Mouse (Mus musculus): ENCODE results near the gene Pip5k1b. TPM values are rescaled to one million over a fixed set of nuclear protein-coding genes. Genes with fewer than 3 reads are reported as not detected.

Pip5k1b gene
- total RNA-seq, 2 experiments from 2014 or later: 0.23 to 0.53 TPM

DNA sequence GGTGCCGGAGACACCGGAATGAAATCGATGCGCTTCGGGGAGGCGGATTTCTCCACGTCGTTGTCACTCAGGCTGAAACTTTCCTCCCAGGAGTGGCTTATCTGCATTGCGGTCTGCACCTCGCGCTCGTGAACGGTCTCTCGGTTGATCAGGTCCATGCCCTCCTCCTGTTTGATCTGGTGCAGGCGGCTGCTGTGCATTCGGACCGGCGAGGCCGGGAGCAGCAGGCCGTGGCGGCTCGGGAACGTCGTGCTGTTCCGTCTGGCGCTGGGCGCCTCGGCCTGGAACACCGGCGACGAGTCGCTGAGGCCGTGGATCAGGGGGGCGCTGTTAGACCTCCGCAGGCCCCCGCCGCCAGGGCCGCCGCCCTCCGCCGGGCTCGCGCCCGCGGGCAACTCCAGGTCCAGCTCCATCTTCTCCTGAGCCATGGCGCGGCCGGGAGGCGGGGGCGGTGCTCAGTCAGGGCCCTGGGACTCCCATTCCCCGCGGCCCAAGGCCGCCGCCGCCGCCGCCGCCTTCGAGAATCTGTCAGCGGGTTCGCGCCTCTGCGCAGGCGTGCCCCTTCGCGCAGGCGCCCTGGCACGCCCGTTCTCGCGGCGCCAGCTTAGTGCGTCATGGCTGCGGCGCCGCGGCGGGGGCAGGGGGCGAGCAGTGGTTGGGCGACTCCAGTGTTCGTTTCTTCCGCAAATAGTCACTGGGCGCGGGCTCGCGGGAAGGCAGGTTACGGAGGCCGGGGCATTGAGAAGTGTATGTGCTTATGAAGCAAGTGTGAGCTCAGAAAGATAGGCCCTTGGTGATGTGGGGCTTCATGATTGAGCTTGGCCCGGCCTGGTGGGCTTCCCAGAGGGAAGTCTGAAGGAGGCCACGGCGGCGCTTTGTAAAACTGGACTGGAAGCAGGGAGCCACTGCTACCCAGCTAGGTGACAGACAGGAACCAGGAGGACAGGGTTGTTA, 78.5 kb downstream of the Pip5k1b start, which contains the start of gene Fam122a:
Gene Fam122a (minus strand): TSS at position 428 of the 954 bp plus-strand sequence.
- intact Hi-C loops (cut with DNase I): loop anchor here (5.0 to 10.0 kb wide), 2 partner anchors 175 to 488 kb away; partner anchors contain the start of gene Cbwd1
- TF ChIP-seq CTCF (IDR thresholded peaks at IDR 0.05): peak; percentile 46
- DNase-seq: peak; percentile 95
- H3K4me3 ChIP-seq: peak within 1 kb of the TSS; percentile 90
- peak within 1 kb of the TSS; percentile 96 for H3K27ac ChIP-seq

DNA sequence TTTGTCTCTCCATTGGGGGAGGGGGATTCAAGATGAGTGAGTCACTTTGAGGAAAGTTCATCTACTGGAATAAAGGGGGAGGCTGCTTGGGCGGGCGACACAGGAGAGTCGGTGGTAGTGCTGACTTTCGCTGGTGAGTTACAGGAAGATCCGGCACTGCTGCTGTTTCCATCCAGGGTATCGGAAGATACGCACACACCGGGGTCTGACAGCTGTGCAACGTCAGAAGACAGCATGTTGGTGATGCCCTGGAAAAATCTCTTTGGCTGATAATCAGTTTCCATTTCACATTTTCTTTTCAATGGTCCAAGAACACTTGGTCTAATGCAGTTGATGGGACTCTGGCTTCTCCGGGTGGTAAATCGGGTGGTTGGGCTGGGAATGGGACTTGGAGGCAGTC, 79.2 kb downstream of the Pip5k1b start:
- no peak for TF ChIP-seq CTCF (IDR thresholded peaks at IDR 0.05)
- H3K4me3 ChIP-seq: peak overlapping the region; percentile 90
- DNase-seq: peak; percentile 32
- intact Hi-C loops (cut with DNase I): loop anchor here (5.0 to 10.0 kb wide), 2 partner anchors 174 to 488 kb away; partner anchors contain the start of gene Cbwd1
- peak overlapping the region; percentile 96 for H3K27ac ChIP-seq

DNA sequence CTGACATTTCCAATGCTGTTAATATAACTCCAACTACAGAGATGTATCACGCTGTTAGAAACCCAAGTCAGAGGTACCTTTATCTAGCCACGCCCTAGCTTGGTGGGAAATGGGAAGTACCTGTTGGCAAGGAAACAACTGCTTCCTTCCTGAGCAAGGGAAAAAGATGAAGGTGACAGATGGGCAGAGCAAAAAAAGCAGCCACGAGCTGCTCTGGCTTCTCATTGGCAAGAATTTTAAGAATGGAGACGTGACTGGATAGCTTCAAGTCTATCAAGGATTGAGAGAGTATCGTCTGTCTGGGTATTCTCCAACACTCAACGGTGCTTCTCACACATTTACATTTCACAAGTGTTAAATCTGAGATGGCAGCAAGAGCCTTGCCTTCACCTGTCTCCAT, 80.4 kb downstream of the Pip5k1b start:
- no peak for TF ChIP-seq CTCF (IDR thresholded peaks at IDR 0.05)
- Histone ChIP-seq H3K4me3 (peak overlapping the region; percentile 90), H3K27ac (peak overlapping the region; percentile 35)
- intact Hi-C loops (cut with DNase I): loop anchor here (5.0 to 10.0 kb wide), 2 partner anchors 173 to 490 kb away; partner anchors contain the start of gene Cbwd1
- no peak for DNase-seq

DNA sequence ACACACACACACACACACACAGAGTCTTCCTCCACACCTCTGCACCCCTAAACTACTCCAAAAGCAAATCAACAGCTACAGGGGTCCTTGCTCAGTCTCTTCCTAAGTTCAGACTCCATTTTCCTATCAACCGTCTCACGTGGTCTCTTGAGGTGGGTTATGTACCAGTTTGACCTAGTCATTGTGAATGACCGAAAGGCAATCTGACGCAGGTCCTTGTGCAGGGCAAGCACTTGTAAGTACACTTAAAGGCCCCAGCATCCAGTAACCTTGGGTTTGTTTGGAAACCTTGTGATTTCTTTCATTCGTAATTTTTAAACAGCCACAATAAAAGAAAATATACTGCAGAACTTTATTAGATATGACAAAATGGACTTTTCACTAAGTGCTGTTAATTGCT, 83.2 kb downstream of the Pip5k1b start:
- H3K27ac ChIP-seq: no peak overlapping the region
- no peak for TF ChIP-seq CTCF (IDR thresholded peaks at IDR 0.05)
- H3K4me3 ChIP-seq: no peak overlapping the region
- DNase-seq: no peak
- intact Hi-C loops (cut with DNase I): loop anchor here (10.0 kb wide), 1 partner anchor 492 kb away; the partner anchor contains the start of gene Cbwd1

DNA sequence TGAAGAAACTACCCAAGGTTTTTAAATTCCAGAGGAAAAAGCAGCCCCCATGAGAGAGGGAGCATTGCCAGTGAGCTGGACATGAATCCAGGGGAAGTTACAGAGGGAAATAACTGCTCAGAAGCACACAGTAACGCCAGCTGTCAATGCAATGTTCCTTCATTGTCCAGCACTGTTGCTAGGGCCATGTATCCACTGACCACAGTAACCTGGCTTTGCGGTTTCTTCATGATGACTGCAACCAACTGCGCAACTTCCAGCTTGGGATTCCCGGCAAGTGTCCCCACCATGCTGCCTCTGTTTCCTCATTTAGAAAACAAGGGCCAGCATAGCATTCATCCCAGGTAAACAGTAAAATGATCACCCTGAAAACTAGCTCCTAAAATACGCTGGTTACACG, 84.1 kb downstream of the Pip5k1b start:
- intact Hi-C loops (cut with DNase I): loop anchor here (10.0 kb wide), 1 partner anchor 493 kb away; the partner anchor contains the start of gene Cbwd1
- no peak overlapping the region for H3K4me3 ChIP-seq
- no peak for DNase-seq
- H3K27ac ChIP-seq: no peak overlapping the region
- TF ChIP-seq CTCF (IDR thresholded peaks at IDR 0.05): no peak

DNA sequence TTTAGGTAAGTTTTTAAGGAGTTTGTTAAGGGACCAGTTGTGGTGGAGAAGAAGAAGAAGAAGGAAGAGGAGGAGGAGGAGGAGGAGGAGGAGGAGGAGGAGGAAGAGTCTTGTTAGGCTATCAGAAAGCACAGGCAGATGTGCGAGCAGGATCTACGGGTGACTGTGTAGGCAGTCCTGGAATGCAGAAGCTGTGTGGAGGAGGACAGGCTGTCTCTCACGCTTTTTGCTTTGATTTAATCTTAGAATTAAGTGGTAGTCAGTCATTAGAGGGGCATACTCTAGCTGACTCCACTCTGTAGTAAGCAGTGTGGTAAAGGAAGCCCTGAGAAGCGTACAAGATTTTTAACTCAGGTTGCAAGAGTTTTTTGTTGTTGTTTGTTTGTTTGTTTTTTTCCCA, 86.5 kb downstream of the Pip5k1b start:
- no peak for TF ChIP-seq CTCF (IDR thresholded peaks at IDR 0.05)
- no peak for DNase-seq
- no peak overlapping the region for H3K27ac ChIP-seq
- H3K4me3 ChIP-seq: no peak overlapping the region
- intact Hi-C loops (cut with DNase I): no loop called here

DNA sequence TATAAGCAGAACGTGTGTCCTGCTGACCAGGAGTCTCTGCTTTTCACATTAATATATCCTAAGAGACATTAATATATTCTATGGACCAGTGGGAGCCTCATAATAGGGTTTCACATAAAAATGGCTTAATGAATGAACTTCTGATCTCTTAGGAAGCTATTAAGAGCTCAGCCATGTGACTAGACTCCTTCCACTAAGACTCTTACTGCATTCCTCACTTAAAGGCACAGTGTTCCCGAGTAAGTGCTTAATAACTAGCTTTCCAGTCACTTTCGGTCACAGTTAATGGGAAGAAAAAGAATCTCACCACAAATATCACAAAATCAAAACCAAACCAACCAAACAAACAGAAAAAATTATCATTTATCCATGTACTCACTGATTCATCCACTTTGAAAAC, 87.1 kb downstream of the Pip5k1b start:
- no peak for TF ChIP-seq CTCF (IDR thresholded peaks at IDR 0.05)
- intact Hi-C loops (cut with DNase I): no loop called here
- no peak for DNase-seq
- no peak overlapping the region for H3K27ac ChIP-seq
- H3K4me3 ChIP-seq: no peak overlapping the region

DNA sequence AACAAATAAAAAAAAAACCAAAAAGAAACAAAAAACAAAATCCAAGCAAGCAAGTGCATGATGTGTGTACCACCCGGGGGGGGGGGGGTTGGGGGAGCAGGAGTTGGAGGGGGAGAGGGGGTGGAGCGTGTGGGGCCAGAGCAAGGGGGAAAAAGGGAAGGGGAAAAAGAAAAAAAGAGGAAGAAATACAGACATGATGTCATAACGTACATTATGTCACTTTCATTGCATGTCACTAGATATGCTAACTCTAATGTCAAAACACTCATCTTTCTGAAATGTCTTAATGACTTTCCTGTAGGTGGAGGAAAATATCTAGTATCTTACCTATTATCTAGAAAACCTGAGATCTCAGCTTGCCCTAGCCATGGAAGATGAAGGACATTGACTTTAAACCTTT, 92.7 kb downstream of the Pip5k1b start:
- no peak overlapping the region for H3K4me3 ChIP-seq
- no peak for TF ChIP-seq CTCF (IDR thresholded peaks at IDR 0.05)
- intact Hi-C loops (cut with DNase I): no loop called here

DNA sequence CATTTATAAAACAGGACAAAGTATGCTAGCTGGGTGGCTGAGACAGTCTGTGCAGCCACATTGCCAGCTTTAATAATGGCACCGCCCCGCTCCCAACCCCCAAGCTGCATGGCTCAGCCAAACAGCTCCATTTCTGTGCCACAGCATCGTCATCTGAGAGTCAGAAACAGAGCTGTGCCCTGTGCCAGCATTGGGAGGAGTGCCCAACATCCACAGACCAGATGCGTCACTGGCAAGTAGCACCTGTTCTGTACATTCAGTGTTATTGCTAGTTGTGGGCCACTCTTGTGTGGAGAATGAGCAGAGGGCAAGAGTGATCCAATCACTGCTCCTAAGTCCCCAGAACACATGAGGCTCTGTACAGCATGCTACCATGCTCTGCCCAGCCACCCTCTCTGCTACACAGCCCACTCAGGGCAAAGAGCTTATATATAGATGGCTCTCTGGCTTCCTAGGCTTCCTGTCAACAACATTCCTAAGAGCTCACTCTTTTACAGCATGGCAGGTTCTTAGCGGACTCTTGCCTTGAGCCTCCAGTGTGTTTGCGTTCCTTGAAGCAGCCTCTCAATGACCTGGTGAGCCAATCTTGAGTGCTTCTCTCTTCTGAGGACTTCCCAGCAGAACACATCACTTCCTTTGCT, 99.0 kb downstream of the Pip5k1b start:
- DNase-seq: no peak
- H3K4me3 ChIP-seq: no peak overlapping the region
- no peak for TF ChIP-seq CTCF (IDR thresholded peaks at IDR 0.05)
- no peak overlapping the region for H3K27ac ChIP-seq
- intact Hi-C loops (cut with DNase I): no loop called here

More for the DNA sequence above, 92.7 kb downstream of the Pip5k1b start:
- no peak for DNase-seq
- peak overlapping the region; percentile 4; the same call in 1 of the 2 replicates for H3K27ac ChIP-seq

DNA sequence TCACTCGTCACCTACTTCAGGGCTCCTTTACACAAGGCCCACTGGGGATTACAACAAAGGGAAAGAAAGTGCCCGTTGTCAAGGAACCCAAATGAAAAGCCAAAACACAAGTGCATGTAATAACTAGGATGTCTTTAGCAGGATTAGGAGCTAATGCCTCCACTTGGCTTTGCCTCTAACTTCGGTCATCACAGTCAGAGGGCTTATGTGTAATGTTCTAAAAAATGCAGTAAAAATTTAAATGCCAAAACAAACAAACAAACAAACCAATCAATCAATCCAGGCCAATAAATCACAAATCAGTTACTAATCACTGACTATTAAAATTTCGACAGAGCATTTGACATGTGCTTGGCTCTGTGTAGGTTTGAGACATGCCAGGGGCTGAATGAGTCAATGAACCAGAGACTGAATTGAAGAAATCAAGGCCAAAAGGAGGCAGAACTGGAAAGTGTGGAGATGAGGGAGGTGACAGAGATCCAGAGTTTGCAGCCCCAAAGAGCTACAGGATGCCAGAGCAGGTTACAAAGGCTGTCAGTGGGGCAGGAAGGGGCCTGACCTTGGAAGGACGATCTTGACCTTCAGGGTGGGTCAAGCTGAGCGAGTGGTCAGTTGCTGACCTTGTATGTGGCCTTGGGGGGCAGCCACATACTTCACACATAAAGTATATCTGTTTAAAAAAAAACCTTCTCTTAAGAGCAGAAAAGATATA, 100.3 kb downstream of the Pip5k1b start:
- Histone ChIP-seq H3K27ac (no peak overlapping the region), H3K4me3 (no peak overlapping the region)
- intact Hi-C loops (cut with DNase I): no loop called here
- no peak for TF ChIP-seq CTCF (IDR thresholded peaks at IDR 0.05)
- DNase-seq: no peak

DNA sequence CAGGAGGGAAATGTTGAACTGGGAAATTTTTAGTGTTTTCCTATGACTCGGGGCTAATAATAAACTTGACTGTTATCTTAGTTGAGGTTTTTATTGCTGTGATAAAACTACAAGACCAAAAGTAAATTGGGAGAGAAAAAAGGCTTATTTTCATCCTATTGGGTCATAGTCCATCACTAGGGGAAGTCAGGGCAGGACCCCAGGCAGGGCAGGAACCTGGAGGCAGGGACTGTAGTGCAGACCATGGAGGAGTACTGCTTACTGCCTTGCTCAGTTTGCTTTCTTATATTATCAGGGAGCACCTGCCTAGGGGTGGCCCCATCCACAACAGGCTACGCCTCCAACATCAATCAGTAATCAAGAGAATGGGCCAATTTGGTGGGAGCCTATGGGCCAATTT, 101.2 kb downstream of the Pip5k1b start:
- no peak for DNase-seq
- Histone ChIP-seq H3K4me3 (no peak overlapping the region), H3K27ac (no peak overlapping the region)
- no peak for TF ChIP-seq CTCF (IDR thresholded peaks at IDR 0.05)
- intact Hi-C loops (cut with DNase I): no loop called here

DNA sequence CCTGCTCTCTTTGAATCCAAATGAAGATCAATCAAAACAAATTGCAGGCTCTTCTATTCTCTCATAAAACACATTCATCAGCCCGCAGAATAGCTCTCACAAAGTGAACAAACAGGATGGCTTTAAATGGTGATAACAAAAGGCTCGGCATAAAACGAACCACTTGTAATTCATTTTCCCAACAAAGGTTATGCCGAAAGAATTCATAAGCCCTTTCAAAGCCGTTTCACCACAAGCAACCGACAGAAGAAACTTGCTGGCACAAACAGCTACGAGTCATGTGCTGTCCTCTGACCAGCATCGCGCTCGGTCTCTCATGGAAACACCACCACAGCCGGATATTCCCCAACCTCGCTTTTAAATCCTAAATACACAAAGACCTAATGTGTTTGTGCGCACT, 102.3 kb downstream of the Pip5k1b start:
- H3K27ac ChIP-seq: peak overlapping the region; percentile 20; the same call in 1 of the 2 replicates
- no peak for DNase-seq
- intact Hi-C loops (cut with DNase I): no loop called here
- no peak overlapping the region for H3K4me3 ChIP-seq
- TF ChIP-seq CTCF (IDR thresholded peaks at IDR 0.05): no peak

All from gastrocnemius, adult 2 months (tissue).